Mouse (Mus musculus) telencephalon, adult 2 months (tissue): ENCODE measurements around the gene Itih5.

Experiments
- DNase-seq: peaks from one replicate; pipeline ENCODE4 v3.0.0-alpha.2; 2011; ENCODE audit warnings: low read depth, low spot score

Itih5 gene

DNA sequence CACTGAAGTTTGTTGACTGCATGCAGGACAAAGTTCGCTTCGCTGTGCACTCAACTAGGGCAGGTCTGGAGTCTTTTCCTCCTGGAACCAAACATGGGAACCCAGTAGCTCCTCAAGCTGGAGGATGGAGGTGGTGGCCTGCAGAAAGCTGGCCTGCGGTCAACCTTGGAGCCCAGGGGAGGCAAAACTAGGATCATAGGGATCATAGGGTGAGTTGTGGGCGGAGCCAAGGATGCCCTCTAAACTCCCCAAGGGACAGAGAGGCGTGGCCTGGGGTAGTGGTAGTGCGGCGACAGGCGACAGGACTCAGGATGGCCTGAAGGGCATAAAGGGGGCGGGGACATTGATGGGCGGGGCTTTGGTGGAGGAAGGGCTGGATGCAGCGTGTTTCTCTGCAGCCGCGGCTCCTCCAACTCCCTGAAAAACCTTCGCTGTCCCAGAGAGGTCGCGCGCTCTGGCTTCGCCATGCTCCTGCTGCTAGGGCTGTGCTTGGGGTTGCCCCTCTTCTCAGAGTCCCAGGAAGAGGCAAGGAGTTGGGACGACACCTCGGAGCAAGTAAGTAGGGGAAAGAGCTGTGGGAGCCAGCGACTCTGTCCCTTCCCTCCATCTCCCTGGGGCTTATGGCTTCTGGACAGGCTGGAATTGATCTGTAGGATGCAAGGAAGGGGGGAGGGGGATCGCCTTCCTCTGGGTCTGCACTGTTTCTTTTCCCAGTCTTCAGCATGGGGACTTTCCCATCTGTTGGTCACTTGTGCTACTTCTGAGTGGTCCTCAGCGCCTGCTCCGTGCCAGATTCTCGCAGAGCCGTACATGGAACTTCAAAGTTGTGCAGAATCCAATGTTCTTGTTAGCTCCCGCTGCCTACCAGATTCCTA is at the start of gene Itih5:
Itih5 (plus strand) TSS at position 371 of the 875 bp plus-strand sequence.
- DNase-seq: no peak

DNA sequence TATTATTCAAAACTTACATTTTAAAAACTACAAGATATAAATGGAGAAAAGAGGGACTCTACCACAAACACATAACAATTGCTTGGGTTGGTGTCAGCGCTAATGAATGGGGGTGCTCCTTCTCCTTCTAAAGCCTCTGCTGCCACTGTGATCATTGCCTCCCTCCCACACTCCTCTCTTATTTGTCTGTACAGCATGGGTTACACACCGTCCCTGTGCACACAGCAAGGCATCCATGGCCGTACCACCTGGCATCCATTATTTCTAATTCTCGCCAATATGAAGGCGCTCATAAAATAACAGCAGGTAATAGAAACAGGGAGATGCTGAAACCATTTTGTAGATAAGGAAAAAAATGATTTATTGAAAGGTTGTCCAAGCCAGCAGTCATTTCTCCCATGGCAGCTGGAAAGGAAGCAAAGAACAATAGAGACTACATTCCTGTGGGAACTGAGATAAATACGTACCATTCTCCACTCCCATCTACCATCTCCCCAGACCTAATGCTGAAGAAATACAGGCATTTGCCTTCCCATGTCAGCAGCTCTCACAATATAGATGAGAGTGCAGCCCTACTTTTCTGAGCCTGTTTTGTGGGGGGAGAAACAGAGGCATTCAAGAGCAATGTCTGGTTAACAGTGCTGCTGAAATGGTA is 44.7 kb upstream of the Itih5 start:
- DNase-seq: no peak

DNA sequence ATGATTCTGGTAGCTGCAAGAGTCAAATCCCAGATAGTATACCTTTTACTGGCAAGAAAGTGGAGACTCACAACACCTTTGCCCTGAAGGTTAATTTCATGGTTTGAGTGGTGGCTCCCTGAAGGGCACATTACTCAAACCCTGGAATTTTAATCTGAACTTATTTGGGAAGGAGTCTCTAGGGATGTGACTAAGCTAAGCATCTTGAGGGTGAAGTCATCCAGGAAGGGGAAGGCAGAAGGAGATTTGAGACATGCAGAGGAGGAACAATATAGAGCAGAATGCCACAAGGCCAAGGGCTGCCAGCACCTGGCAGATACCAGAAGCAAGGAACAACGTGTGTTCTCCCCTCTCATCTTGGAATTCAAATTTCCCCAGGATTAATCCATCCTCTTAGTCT is 34.6 kb upstream of the Itih5 start:
- no peak for DNase-seq

DNA sequence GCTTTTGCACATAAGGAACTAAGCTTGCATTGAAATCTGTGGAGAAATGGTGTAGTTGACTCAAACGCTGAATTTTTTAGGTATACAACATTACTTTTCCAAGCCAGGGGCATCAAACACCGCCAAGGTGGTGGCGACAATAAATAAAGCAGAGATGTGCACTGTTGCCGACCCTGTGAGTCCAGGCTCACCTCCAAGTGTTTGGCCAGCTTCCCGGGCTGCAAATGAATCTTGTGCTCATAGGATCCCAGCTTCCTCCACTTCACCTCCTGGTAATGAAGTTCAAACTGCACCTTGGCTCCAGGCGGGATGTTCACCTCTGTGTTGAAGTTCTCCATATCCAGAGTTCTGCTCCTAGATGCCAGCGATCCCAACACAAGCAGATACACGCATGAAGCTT is 34.1 kb upstream of the Itih5 start:
- DNase-seq: no peak

DNA sequence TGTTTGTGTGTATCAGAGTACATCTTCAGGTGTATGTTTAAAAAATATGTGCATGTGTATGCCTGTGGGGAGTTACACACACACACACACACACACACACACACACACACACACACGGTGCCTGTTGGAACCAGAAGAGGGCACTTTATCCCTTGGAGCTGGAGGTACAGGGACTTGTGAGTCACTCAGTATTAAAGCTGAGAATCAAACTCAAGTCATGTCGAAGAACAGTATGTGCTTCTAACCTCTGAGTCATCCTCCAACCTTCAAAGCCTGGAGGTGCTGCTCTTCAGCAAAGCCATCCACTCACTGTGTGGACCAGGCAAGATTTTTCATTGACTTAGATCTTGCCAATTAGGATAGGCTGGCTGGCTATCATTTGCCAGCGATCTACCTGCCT is 31.5 kb upstream of the Itih5 start:
- DNase-seq: no peak

DNA sequence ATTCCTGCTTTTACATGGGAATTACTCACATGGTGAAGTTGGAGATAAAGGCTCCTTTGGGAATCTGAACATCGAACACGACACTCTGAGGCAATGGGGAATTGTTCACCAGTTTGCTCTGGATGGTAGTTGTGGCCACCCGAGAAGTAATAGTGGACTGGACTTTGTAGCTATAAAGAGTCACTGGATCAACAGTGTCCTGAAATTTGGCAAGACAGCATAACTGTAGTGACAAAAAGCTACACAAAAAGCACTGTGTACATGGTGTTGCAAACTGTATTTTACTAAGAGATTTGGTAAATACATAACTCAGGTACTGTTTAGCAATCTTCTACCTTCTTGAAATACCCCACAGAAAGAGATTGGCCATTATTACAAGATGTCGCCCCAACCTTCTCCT is 27.2 kb upstream of the Itih5 start:
- no peak for DNase-seq

DNA sequence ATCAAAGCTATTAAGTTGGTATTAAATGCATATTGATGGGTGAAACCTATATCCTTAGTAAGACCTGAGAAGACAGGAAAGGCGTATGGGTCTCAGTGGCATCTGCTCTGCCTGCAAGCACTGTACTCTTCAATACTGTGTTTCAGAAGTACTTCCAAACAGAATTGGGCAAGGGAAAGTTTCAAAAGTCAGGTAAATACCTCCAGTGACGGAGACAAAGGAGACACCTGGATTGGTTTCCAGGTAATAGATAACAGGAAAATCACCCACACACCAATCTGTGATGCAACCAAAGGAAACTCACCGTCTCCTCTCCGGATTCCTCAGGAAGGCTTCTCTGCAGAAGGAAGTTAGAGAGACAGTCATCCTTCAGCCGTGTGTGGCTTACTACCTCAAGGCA is 25.9 kb upstream of the Itih5 start:
- DNase-seq: no peak

DNA sequence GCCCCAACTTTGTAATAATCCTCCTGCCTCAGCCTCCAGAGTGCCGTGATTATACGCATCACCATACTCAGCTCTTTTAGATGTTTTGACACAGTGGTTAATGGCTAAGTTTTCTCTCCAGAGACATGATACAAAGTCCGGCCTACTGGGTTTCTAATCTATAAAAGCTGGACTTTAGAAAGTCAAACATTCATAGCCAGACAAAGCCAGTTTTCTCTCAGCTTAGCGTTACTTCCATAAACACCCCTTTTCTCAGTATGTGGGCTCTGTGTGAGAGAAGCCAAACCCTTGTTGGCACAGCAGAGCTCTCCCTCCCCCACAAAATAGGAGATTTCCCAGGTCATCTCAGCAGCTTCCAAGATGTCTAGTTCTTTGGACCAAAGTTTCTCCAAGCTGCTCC is 24.8 kb upstream of the Itih5 start:
- no peak for DNase-seq

DNA sequence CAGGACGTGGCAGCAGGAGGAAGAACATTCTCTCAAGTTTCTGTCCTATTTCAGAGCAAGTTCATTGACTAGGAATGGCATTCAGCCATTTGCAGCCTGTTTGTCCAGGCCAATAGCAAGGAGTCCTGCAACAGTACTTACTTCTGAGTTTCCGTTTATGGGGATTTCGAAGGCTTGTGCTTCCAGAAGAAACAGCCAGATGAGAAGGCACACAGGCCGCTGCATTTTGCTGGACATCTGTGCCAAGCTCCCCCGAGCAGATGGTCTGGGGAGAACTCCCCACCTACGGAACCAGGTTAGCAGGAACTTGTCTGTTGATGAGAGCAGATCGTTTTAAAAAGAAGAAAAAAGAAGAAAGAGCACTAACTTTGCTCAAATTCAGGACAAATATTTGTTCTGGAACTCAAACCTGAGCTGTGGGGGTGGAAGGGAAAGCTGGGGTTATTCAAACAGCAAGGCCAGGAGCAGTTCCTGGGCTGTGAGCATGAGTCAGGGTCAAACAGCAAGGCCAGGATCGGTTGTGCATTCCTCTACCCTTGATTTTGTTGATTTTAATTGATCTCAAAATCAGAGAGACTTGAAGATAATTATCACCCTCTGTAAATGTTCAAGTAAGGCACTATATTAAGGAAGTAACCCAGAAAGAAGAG is 22.9 kb upstream of the Itih5 start:
- peak; percentile 34 for DNase-seq

DNA sequence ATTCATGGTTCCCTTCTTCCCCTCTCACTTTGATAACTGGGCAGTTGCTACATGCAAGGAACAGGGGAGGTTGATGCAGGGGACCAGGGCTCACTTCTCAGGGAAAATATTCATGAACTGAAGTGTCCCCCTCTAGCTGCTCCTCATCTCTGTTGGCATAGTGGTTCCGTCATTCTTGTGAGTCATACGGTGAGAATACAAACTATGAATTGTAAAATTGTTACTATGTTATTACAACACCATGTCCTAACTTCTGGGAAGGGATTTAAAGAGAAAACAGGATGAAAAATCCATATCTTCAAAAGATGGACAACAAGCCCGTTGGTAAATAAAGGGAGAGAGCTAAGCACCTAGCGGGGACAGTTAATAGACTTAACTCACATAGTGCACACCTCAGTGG is 22.1 kb upstream of the Itih5 start, which contains the start of gene Itih2:
Itih2 (minus strand) TSS at position 101 of the 400 bp plus-strand sequence.
- DNase-seq: no peak

DNA sequence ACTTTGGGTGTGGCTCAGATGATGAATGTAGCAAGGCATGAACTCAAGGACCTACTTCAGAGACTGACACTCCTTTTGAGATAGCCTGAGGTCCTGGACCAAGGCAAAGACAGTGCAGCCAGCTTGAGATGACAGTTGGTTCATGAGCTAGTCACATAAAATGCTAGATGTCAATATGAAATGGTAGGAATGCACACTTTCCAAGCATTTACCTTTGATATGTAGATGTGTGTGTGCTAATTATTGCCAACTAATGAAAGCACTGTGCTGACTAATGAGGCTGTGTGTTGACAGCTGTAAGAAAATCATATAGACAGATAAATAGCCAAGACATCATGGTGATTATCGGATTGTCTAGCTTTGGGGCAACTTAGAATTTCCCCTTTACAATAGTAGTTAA is 21.2 kb upstream of the Itih5 start:
- DNase-seq: no peak

DNA sequence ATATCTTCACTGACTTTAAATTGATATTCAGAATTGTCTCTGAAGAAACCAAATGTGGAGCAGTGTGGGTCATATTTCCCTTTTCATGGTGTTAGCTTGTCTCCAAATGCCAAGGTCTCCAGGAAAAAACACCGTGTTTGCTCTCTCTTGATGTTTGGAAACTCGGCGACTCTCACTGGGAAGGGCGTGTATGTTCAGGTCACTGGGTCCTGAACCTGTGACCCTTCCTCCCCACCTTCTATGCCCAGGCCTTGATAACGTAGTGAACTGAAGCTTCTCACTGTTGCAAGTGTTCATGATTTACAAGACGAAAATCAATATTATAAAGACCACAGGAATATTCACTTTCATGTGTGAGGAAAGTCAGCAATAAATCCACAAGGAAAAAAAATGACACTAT is 19.4 kb upstream of the Itih5 start:
- DNase-seq: no peak

DNA sequence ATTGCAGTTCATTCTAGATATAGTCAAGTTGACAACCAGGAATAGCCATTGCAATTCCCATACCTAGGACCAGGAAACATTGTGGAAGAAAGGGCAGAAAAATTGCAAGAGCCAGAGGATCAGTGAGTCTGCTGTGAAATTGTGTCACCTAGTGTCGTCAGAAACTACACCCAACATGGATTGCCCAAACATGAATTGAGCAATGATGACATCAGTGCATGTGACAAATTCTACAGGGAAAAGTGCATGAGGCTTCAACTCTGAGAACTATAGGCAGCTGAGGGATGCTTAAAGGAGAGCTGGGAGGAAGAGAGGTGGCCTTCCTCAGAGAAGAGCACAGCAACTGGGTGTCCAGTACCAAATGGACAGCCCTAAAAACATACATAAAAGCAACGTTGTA is 16.1 kb upstream of the Itih5 start:
- no peak for DNase-seq

DNA sequence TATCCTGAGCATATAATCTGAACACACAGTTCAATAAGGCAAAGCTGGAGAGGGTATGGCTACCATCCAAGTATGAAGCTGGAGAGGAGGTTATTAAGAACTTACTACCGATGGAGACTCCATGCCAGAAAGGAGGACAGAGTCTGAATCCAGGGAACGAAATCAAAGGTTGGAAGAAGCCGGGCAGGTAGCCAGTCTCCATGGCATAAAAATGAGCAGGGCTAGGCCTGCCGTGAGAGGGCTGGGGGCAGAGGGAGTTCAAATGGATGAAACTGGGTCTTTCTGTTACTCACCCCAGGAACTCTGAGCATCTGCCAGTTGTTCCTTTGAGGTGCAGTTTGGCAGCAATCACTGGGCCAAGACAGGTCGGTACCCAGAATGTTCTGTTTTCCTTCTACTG is 12.9 kb upstream of the Itih5 start:
- no peak for DNase-seq

DNA sequence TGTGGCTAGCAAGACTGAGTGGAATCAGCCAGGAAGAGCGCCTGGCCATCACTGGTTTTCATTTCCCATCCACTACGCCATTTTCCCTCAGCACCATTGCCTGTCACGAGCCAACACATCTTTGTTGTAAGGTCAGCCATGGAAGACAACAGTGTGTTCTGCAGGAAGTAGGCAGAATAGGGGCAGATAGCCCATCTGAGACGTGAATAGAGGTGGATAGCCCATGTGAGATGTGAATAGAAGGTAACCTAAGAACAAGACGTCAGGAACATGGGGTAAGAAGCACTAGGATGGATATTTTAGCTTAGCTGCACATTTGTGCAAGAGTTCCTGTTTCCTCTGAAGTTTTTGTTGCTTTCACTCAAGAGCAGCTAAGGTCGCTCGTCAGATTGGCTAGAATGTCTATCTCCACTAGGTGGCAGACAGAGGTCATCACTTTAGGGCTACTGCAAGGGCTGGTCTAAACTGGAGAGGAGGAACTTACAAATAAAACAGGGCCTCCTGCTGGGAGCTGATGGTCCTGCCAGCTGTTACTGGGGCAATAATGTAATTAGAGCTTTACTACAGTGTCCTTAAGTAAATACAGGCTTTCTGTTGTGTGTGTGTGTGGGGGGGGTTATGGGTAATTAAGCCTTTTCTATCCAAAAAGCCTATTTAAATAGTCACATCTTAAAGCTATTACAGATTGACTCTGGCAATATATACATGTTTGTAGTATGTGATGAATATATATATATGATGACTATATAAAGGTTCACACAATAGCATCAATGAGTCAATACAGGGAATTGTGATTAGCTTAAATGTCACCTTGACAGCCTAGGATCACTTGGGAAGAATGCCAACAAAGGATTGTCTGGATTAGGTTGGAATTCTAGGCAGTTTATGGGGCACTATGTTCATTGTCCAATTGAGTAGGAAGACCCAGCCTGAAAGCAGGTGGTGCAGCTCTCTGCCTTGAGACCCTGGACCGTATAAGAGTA is 10.6 kb upstream of the Itih5 start:
- DNase-seq: no peak

DNA sequence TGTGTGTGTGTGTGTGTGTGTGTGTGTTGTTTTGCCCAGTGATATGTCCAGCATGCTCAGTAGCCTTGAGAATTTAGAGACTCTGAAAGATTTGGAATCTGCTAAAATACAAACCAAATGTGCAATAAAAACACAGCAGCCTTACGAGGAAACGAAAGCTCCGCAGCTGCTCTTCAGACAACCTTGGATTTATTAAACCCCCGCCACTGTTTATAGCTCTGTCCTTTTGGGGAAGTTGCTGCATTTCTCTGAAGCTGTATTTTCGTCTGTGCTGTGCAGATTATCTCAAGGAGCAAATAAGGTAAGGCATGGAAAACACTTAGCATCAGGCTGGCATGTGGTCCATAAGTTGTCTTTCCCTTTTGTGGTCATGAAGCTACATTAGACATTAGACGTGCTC is 7.9 kb upstream of the Itih5 start:
- no peak for DNase-seq

DNA sequence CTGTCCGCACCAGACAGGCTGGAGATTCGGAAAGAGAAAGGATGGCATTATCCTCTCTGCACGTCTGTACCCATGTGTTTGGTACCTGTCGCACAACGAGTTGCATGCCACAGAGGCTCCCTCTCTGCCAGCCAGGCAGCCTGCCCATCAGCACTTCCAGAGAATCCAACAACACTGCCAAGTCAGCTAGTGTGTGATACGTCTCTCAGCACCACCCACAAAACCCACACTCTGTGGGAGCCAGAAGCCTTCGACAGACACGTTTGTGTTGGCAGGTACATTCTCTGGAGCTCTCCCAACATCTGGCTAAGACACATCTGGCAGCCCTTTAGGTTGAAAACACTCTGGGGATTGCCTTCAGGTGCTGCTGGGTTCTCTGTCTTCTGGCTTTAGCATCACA is 6.2 kb upstream of the Itih5 start:
- no peak for DNase-seq

DNA sequence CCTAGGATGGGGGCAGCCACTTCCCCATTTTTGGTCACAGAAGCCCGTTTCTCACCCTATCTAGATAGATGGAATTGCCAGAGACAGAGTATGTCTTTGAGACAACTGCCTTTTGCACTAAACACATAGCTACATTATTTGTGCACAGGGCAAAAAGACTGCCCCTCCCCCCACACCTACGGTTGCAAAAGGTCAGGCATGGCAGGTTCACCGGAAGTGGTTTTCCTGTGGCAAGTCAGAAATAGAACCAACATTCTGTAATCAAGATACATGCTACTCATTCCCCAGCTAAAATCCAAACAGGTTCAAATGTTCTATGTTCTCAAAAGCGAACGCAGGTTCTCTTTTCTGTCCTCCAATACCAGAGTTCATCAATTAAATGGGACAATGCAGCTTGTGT is 781 bp upstream of the Itih5 start:
- no peak for DNase-seq

DNA sequence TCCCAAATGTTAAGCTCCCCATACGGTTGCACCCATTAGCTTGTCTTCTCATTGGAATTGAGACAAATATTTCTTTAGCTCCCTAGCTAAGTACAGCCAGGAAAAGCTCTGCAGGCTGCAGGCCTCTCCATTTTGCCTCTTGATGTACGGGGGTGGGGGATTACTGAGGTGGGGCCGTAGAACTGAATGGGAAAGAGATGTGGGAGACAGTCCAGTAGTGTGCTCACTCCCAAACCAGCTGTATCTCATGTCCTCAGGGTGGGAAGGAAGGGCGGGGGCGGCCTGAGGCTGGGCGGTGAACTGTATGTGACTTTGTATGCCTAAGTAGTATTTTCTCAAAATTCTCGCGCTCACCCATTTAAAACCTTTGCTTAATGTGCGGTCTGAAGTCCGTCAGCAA is 3.8 kb downstream of the Itih5 start:
- no peak for DNase-seq

DNA sequence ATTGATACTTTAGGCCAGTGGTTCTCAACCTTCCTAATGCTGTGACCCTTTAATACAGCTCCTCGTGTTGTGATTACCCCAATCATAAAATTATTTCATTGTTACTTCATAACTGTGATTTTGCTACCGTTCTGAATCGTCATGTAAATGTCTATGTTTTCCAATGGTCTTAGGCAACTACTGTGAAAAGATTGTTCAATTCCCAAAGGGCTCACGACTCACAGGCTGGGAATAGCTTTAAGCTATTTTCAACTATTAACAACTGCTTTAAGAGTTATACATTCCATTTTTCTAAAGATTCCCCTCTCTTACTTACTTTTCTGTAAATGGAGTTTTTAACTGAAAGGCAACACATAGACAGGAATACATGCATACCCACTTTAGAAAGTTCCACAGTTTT is 8.6 kb downstream of the Itih5 start:
- DNase-seq: no peak

DNA sequence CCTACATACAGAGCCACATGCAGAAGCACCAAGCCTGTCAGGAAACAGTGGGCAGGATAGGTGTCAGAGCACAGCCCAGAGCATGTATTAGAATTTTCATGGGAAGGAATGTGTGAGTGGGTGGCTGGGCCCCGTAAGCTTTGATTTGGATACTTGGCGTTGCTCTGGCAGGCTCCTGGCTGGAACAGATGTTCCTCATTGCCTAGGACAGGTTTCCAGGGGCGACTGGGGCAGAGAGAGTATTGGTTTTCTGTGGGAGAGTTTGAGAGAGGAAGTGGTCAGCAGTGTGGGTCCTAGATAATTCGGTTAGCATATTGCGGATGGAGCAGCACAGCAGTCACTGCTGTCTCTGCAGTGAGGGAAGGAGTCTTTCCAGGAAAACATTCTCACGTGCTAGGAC is 13.3 kb downstream of the Itih5 start:
- DNase-seq: no peak

DNA sequence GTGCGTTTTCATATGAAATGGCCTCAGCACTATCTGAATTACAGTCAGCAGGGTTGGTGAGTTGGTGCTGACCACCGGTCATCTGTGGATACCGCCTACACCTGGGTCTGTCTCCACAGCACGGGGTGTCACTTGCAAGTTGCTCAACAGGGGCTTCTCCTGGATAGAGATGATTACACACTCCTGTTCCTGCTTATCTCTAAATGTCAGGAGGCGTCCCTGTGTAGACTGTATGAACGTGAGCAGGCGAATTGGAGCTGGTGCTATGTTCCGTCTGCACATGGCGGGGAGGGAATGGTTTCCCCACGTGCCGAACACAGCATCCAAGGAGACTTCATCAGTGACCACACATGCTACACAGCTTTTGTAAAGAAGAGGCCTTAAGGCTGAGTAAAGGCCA is 13.9 kb downstream of the Itih5 start:
- DNase-seq: no peak
